Mouse (Mus musculus) lung, embryonic 15.5 days (tissue): Measurements from ENCODE around the gene Ccdc142. TPM values are rescaled to one million over a fixed set of nuclear protein-coding genes. Genes with fewer than 3 reads are reported as not detected.

ENCODE experiments used
- ATAC-seq: fragments of 200-750 bp; cut with Nextera tagmentation; 2 replicates; pipeline ENCODE4 v1.8.0; 2017; ENCODE audit warnings: moderate number of reproducible peaks, borderline replicate concordance; ENCODE audit not compliant: low FRiP score, low TSS enrichment; ENCODE audit errors: extremely low read depth
- H3K27ac ChIP-seq: fragments of 300-500 bp; sonication (generic); 2 replicates; pipeline ENCODE4 v1.5.1; 2015; ENCODE audit warnings: moderate library complexity, mild to moderate bottlenecking, inconsistent platforms
- H3K27me3 ChIP-seq: fragments of 300-500 bp; sonication (generic); 2 replicates; pipeline ENCODE4 v1.6.1; 2015; ENCODE audit warnings: inconsistent platforms
- H3K36me3 ChIP-seq: fragments of 300-500 bp; sonication (generic); 2 replicates; pipeline ENCODE4 v1.6.1; 2015; ENCODE audit warnings: inconsistent platforms
- H3K4me1 ChIP-seq: fragments of 300-500 bp; sonication (generic); 2 replicates; pipeline ENCODE4 v1.6.1; 2015; ENCODE audit warnings: inconsistent platforms
- H3K4me2 ChIP-seq: fragments of 300-500 bp; sonication (generic); 2 replicates; pipeline ENCODE4 v1.6.1; 2015; ENCODE audit warnings: inconsistent platforms, mild to moderate bottlenecking, moderate library complexity
- H3K4me3 ChIP-seq: fragments of 300-500 bp; sonication (generic); 2 replicates; pipeline ENCODE4 v1.5.1; 2015; ENCODE audit warnings: mild to moderate bottlenecking, inconsistent platforms
- H3K9ac ChIP-seq: fragments of 300-500 bp; sonication (generic); 2 replicates; pipeline ENCODE4 v1.6.1; 2015; ENCODE audit warnings: inconsistent platforms
- H3K9me3 ChIP-seq: fragments of 300-500 bp; sonication (generic); 2 replicates; pipeline ENCODE4 v1.6.1; 2016; ENCODE audit warnings: inconsistent platforms
- WGBS: fragments of 180-500 bp; shearing (Covaris S2); methylation state at CpG from one replicate; pipeline ENCODE4 v1.1.7; 2015; 5-methylcytosine and 5-hydroxymethylcytosine counted together
- microRNA counts: library from miRNA; unstranded; fragments of <30 nt; microRNA quantifications from one replicate; lab custom pipeline; 2016
- microRNA-seq: library from miRNA; unstranded; fragments of <30 nt; microRNA quantifications from one replicate; pipeline ENCODE4, GENCODE M21; 2016
- polyA plus RNA-seq: library from polyadenylated mRNA; unstranded; fragments of >200 nt; fragmentation: Nextera tagmentation; extraction: Ambion mirVana; gene quantifications from 2 replicates; pipeline ENCODE4 v1.2.1, GENCODE M21; 2015

Gene Ccdc142
- polyA plus RNA-seq, 1 experiment from 2014 or later, result 3.2 TPM

DNA sequence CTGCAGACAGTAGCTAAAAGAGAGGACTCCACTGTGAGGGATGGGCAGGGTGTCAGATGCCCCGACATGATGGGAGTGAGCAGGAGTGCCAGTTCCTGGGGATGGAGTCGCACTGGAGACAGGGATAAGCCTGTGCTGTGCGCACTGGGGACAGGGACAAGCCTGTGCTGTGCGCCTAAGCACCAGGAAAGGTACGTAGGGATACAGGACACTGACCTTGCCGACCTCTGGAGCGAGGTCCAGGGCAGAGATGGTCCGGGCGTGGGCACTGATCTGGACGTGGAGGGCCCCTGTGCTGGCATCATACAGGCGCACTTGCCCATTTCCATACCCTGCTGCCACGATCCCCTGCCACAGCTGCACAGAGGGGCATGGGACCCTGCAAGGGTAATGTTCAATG lies 51.6 kb downstream of the Ccdc142 start:
- ATAC-seq, result no peak
- Histone ChIP-seq H3K9me3 (no peaks in the 10 kb centered on the region), H3K36me3 (peaks cover 35% of the 10 kb centered on the region), H3K4me2 (no peak overlapping the region), H3K27ac (no peak overlapping the region), H3K4me3 (no peak overlapping the region), H3K4me1 (peaks cover 8% of the 10 kb centered on the region), H3K27me3 (no peaks in the 10 kb centered on the region), H3K9ac (no peak overlapping the region)
- WGBS, result 85% methylated on average over 12 of the region's 12 CpGs

DNA sequence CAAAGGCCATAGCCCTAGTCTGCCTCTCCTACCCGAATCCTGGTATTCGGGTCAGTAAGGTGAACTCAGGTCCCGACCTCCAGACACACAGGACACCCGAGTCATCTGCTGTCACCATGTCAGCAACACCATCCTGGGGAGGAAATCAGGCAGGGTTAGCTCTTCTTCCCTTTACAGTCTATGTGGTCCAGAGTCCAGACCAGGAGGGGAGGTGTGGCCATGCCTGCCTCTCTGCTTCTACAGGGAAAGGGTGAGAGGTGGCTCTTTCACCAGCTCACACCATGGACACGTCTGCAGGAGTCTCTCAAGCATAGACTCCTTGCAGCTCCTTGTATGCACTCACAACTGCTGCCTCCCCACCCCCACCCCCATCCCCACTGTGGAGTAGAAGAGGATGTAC lies 52.1 kb downstream of the Ccdc142 start:
- H3K27ac ChIP-seq, result no peak overlapping the region
- peaks cover 8% of the 10 kb centered on the region for H3K4me1 ChIP-seq
- no peak overlapping the region for H3K4me3 ChIP-seq
- WGBS, result 56% methylated on average over 5 of the region's 5 CpGs
- H3K27me3 ChIP-seq, result no peaks in the 10 kb centered on the region
- peaks cover 31% of the 10 kb centered on the region for H3K36me3 ChIP-seq
- no peak overlapping the region for H3K9ac ChIP-seq
- H3K4me2 ChIP-seq, result no peak overlapping the region
- no peaks in the 10 kb centered on the region for H3K9me3 ChIP-seq
- ATAC-seq, result no peak

DNA sequence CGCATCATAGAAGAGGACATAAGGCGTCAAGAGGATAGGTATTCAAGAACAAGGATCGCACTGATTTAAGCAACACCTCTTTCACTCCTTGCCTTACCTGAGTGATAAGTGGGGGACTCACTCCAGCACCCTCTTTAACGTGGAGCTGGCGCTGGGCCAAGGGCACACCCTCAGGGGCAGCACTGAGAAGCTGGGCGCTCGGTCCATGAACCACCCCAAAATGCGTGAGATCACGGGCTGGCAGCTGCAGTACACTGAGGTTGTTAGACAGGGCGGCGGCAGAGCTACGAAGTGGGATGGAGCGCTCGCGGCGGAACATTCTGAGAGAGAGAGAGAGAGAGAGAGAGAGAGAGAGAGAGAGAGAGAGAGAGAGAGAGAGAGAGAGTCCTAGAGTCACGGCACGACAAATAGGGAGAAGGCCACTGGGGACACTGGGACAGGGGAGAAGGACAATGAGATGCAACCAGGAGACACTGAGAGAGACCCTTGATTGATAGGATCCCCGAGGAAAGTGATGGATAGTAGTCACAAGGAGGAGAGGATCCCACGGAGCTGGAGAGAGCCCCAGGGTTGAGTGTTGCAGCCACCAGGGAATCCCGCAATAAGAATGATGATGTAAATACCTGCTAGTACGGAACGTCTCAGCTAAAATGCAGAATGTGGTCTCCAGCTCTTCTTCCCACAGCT lies 54.3 kb downstream of the Ccdc142 start:
- Histone ChIP-seq H3K27ac (no peak overlapping the region), H3K27me3 (peaks cover 9% of the 10 kb centered on the region), H3K36me3 (peaks cover 11% of the 10 kb centered on the region; the same call in 1 of the 2 replicates), H3K4me3 (peak overlapping the region; percentile 53), H3K9ac (peak overlapping the region; percentile 39), H3K9me3 (no peaks in the 10 kb centered on the region), H3K4me2 (peak overlapping the region; percentile 79), H3K4me1 (peaks cover 8% of the 10 kb centered on the region)
- ATAC-seq, result no peak
- WGBS, result 8% methylated on average over 23 of the region's 23 CpGs

DNA sequence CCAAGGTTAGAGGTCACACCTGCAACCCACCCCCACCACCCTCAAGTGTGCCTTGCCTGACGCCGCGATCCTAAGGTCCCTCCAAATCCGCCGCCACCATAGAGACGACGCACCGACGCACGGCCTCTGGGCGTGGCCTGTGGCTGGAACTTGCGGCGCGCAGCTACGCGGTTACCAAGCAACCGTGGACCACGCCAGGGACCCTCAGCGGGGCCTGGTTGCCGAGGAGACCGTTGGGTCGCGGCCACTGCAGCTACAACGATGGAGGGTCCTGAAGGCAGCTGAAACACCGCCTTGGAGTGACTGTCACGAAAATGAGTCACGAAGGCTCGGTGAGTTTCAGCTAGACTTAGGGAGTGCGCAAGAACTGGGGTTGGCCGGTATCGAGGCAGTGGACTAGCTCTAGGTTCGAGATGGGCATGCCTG lies 54.9 kb downstream of the Ccdc142 start, which contains the start of the genes Wdr54 and 1700003E16Rik:
TSS of gene Wdr54 (minus strand) at position 139 of the 426 bp plus-strand sequence.
TSS of gene 1700003E16Rik (plus strand) at position 146 of the 426 bp plus-strand sequence.
- peak within 1 kb of the TSS; percentile 39 for H3K9ac ChIP-seq
- H3K27me3 ChIP-seq, result peaks cover 14% of the 10 kb centered on the region
- peaks cover 11% of the 10 kb centered on the region for H3K4me1 ChIP-seq
- H3K36me3 ChIP-seq, result peaks cover 9% of the 10 kb centered on the region; the same call in 1 of the 2 replicates
- no peaks in the 10 kb centered on the region for H3K9me3 ChIP-seq
- no peak within 1 kb of the TSS for H3K27ac ChIP-seq
- WGBS, result 1% methylated on average over 32 of the region's 32 CpGs
- ATAC-seq, result peak; percentile 65; the same call in 1 of the 2 replicates
- peak within 1 kb of the TSS; percentile 53 for H3K4me3 ChIP-seq
- peak within 1 kb of the TSS; percentile 79 for H3K4me2 ChIP-seq

MicroRNA genes within 50 kb of the gene (microRNA counts, 519-probe panel; counts per million panel counts)
- 1,920 counts per million, percentile 14 among the panel's probes with 10 or more counts for microRNA mmu-miR-3470a+mmu-miR-3470b (lab: Ali Mortazavi, UCI)

Small RNA genes within 50 kb of the gene (microRNA-seq; reads per million reads assigned to microRNA genes)
- gene Mir3470a, result not detected

Other genes starting within 250 kb of the Ccdc142 start
- gene Sema4f, start 161.8 kb upstream of the Ccdc142 start, polyA plus RNA-seq, result 14.0 TPM in 2 replicates
- gene M1ap, start 154.7 kb upstream of the Ccdc142 start, polyA plus RNA-seq, result 1.9 and 2.5 TPM in 2 replicates
- gene Dok1, start 68.1 kb upstream of the Ccdc142 start, polyA plus RNA-seq, result 18.3 and 19.6 TPM in 2 replicates
- gene Loxl3, start 67.4 kb upstream of the Ccdc142 start, polyA plus RNA-seq, result 21.9 and 23.2 TPM in 2 replicates
- gene Aup1, start 47.1 kb upstream of the Ccdc142 start, polyA plus RNA-seq, result 177 and 188 TPM in 2 replicates
- 76.6 and 78.4 TPM in 2 replicates for gene Htra2, start 46.3 kb upstream of the Ccdc142 start, polyA plus RNA-seq
- 0.98 and 1.7 TPM in 2 replicates for gene Dqx1, start 43.8 kb upstream of the Ccdc142 start, polyA plus RNA-seq
- gene Tlx2, start 31.3 kb upstream of the Ccdc142 start, polyA plus RNA-seq, result 0.38 and 1.0 TPM in 2 replicates
- 30.5 and 31.2 TPM in 2 replicates for gene Pcgf1, start 23.7 kb upstream of the Ccdc142 start, polyA plus RNA-seq
- gene Lbx2, start 15.2 kb upstream of the Ccdc142 start, polyA plus RNA-seq, result 0.31 and 0.87 TPM in 2 replicates
- gene Gm42688, start within 50 bp of the Ccdc142 start, polyA plus RNA-seq, result 3.4 TPM in 2 replicates
- gene Mrpl53, start 7.4 kb downstream of the Ccdc142 start, polyA plus RNA-seq, result 128 and 145 TPM in 2 replicates
- 54.5 and 54.8 TPM in 2 replicates for gene Mogs, start 13.9 kb downstream of the Ccdc142 start, polyA plus RNA-seq
- 119 and 120 TPM in 2 replicates for gene Wbp1, start 20.0 kb downstream of the Ccdc142 start, polyA plus RNA-seq
- gene Ino80b, start 23.8 kb downstream of the Ccdc142 start, polyA plus RNA-seq, result 13.5 and 15.2 TPM in 2 replicates
- 35.3 and 39.9 TPM in 2 replicates for gene Rtkn, start 33.9 kb downstream of the Ccdc142 start, polyA plus RNA-seq
- 5.0 and 7.6 TPM in 2 replicates for gene Wdr54, start 54.8 kb downstream of the Ccdc142 start, polyA plus RNA-seq
- gene 1700003E16Rik, start 54.8 kb downstream of the Ccdc142 start, polyA plus RNA-seq, result 6.2 and 8.1 TPM in 2 replicates
- 96.7 and 104 TPM in 2 replicates for gene Dctn1, start 64.3 kb downstream of the Ccdc142 start, polyA plus RNA-seq
- gene Slc4a5, start 118.2 kb downstream of the Ccdc142 start, polyA plus RNA-seq, result 0.84 and 1.2 TPM in 2 replicates
- gene Mthfd2, start 224.3 kb downstream of the Ccdc142 start, polyA plus RNA-seq, result 32.5 and 35.0 TPM in 2 replicates
- gene Mob1a, start 224.4 kb downstream of the Ccdc142 start, polyA plus RNA-seq, result 71.8 and 77.0 TPM in 2 replicates
- gene Bola3, start 247.5 kb downstream of the Ccdc142 start, polyA plus RNA-seq, result 125 and 130 TPM in 2 replicates